Mouse (Mus musculus) CH12.LX (cell line): ENCODE data around the gene Lcn6. TPM values are rescaled to one million over a fixed set of nuclear protein-coding genes. Genes with fewer than 3 reads are reported as not detected.

Experiments used
- DNase-seq: peaks from one replicate; pipeline ENCODE4 v3.0.0-alpha.2; 2013; ENCODE audit errors: extremely low read depth
- H3K27ac ChIP-seq: 2 replicates; pipeline ENCODE4 v1.5.1; 2012; ENCODE audit warnings: low read depth, mild to moderate bottlenecking, control low read depth, moderate library complexity; ENCODE audit not compliant: insufficient read depth
- H3K27me3 ChIP-seq: replicated peaks from 2 replicates; pipeline ENCODE3; 2012; ENCODE audit warnings: inconsistent platforms
- H3K36me3 ChIP-seq, 2 experiments: replicated peaks in 1 of 2; 2 replicates each; pipeline versions ENCODE3 to v1.6.1; 2012; ENCODE audit warnings: inconsistent platforms in 1 of 2, low read length in 1 of 2, mild to moderate bottlenecking in 1 of 2, mixed read lengths in 1 of 2, moderate library complexity in 1 of 2; ENCODE audit not compliant: control insufficient read depth in 1 of 2, insufficient read depth in 1 of 2
- H3K4me1 ChIP-seq, 2 experiments: 2 replicates each; pipeline ENCODE4 v1.6.1; 2012; ENCODE audit warnings: inconsistent platforms in 1 of 2, moderate library complexity in 1 of 2; ENCODE audit not compliant: insufficient read depth in 2 of 2, control insufficient read depth in 1 of 2
- H3K4me2 ChIP-seq: 2 replicates; pipeline ENCODE4 v1.6.1; 2012; ENCODE audit warnings: low read depth, mild to moderate bottlenecking, control low read depth; ENCODE audit not compliant: poor library complexity, insufficient read depth, severe bottlenecking
- H3K4me3 ChIP-seq, 3 experiments: fragments of 150-350 bp in 1 of 3; sonication (generic) in 1 of 3; replicated peaks in 1 of 3; 2 replicates each; pipeline versions ENCODE3 to v1.5.1; 2011 to 2012; ENCODE audit warnings: low read depth in 2 of 3, low read length in 2 of 3, mild to moderate bottlenecking in 2 of 3, moderate library complexity in 2 of 3, control low read depth in 1 of 3, improper control_type of control experiment in 1 of 3, inconsistent platforms in 1 of 3, mixed read lengths in 1 of 3; ENCODE audit not compliant: poor library complexity in 1 of 3
- H3K79me2 ChIP-seq: replicated peaks from 2 replicates; pipeline ENCODE4 v1.6.1; 2012; ENCODE audit warnings: mild to moderate bottlenecking, moderate library complexity; ENCODE audit not compliant: control insufficient read depth, poor library complexity, insufficient read depth, severe bottlenecking; ENCODE audit errors: extremely low read depth
- H3K9ac ChIP-seq: 2 replicates; pipeline ENCODE4 v1.6.1; 2012; ENCODE audit warnings: low read depth, mild to moderate bottlenecking, control low read depth, moderate library complexity; ENCODE audit not compliant: insufficient read depth
- H3K9me3 ChIP-seq: replicated peaks from 2 replicates; pipeline ENCODE3; 2012; ENCODE audit warnings: low read length, inconsistent platforms, mixed read lengths
- BHLHE40 ChIP-seq: IDR thresholded peaks from 2 replicates; pipeline ENCODE4 v1.6.1; 2011; ENCODE audit warnings: mild to moderate bottlenecking, low read depth, low read length, improper control_type of control experiment
- CHD1 ChIP-seq: IDR thresholded peaks from 2 replicates; pipeline ENCODE4 v1.6.1; 2012; ENCODE audit warnings: low read depth, low read length, improper control_type of control experiment, inconsistent platforms
- CHD2 ChIP-seq: IDR thresholded peaks from 2 replicates; pipeline ENCODE4 v1.6.1; 2011; ENCODE audit warnings: low read length, improper control_type of control experiment
- CTCF ChIP-seq, 2 experiments: IDR thresholded peaks in 1 of 2; conservative IDR thresholded peaks in 1 of 2; 2 replicates each; pipeline ENCODE4 v1.5.1; 2011 to 2012; ENCODE audit warnings: low read depth in 2 of 2, low read length in 2 of 2, improper control_type of control experiment in 1 of 2, inconsistent platforms in 1 of 2, mild to moderate bottlenecking in 1 of 2, moderate library complexity in 1 of 2
- ELF1 ChIP-seq: IDR thresholded peaks from 2 replicates; pipeline ENCODE4 v1.6.1; 2014; ENCODE audit warnings: low read depth, mild to moderate bottlenecking, inconsistent platforms, low read length, improper control_type of control experiment
- ETS1 ChIP-seq: conservative IDR thresholded peaks from 2 replicates; pipeline ENCODE4 v1.6.1; 2012; ENCODE audit warnings: low read depth, mild to moderate bottlenecking, inconsistent platforms, low read length, improper control_type of control experiment, moderate library complexity
- HCFC1 ChIP-seq: IDR thresholded peaks from 2 replicates; pipeline ENCODE4 v1.6.1; 2012; ENCODE audit warnings: low read depth, mild to moderate bottlenecking, inconsistent platforms, low read length, improper control_type of control experiment
- IRF4 ChIP-seq: IDR thresholded peaks from 2 replicates; pipeline ENCODE4 v1.6.1; 2014; ENCODE audit warnings: low read depth, mild to moderate bottlenecking, inconsistent platforms, low read length, improper control_type of control experiment
- JUN ChIP-seq: IDR thresholded peaks from 2 replicates; pipeline ENCODE4 v1.6.1; 2011; ENCODE audit warnings: low read depth, mild to moderate bottlenecking, low read length, improper control_type of control experiment, moderate library complexity; ENCODE audit not compliant: insufficient read depth
- JUND ChIP-seq: conservative IDR thresholded peaks from 2 replicates; pipeline ENCODE4 v1.6.1; 2011; ENCODE audit warnings: low read depth, low read length, improper control_type of control experiment
- KAT2A ChIP-seq: IDR thresholded peaks from 2 replicates; pipeline ENCODE4 v1.6.1; 2012; ENCODE audit warnings: low read length, improper control_type of control experiment, inconsistent platforms; ENCODE audit not compliant: insufficient replicate concordance
- MAX ChIP-seq: IDR thresholded peaks from 2 replicates; pipeline ENCODE4 v1.6.1; 2011; ENCODE audit warnings: low read length, improper control_type of control experiment
- MAZ ChIP-seq: IDR thresholded peaks from 2 replicates; pipeline ENCODE4 v1.6.1; 2012; ENCODE audit warnings: low read depth, mild to moderate bottlenecking, inconsistent platforms, low read length, improper control_type of control experiment, moderate library complexity
- MEF2A ChIP-seq: IDR thresholded peaks from 2 replicates; pipeline ENCODE4 v1.6.1; 2014; ENCODE audit warnings: low read depth, mild to moderate bottlenecking, inconsistent platforms, low read length, improper control_type of control experiment, borderline replicate concordance
- MXI1 ChIP-seq: IDR thresholded peaks from 2 replicates; pipeline ENCODE4 v1.6.1; 2011; ENCODE audit warnings: mild to moderate bottlenecking, low read depth, low read length, improper control_type of control experiment
- MYC ChIP-seq: IDR thresholded peaks from 2 replicates; pipeline ENCODE4 v1.6.1; 2011; ENCODE audit warnings: low read depth, mild to moderate bottlenecking, improper control_type of control experiment, low read length
- NELFE ChIP-seq: IDR thresholded peaks from 2 replicates; pipeline ENCODE4 v1.6.1; 2011; ENCODE audit warnings: low read depth, low read length, improper control_type of control experiment
- NRF1 ChIP-seq: IDR thresholded peaks from 2 replicates; pipeline ENCODE4 v1.6.1; 2014; ENCODE audit warnings: low read depth, mild to moderate bottlenecking, inconsistent platforms, low read length, improper control_type of control experiment, moderate library complexity
- PAX5 ChIP-seq: IDR thresholded peaks from 2 replicates; pipeline ENCODE4 v1.6.1; 2012; ENCODE audit warnings: low read length, inconsistent platforms, mixed read lengths
- POLR2A ChIP-seq: IDR thresholded peaks from 2 replicates; pipeline ENCODE4 v1.6.1; 2011; ENCODE audit warnings: low read depth, mild to moderate bottlenecking, improper control_type of control experiment, low read length
- RAD21 ChIP-seq: IDR thresholded peaks from 2 replicates; pipeline ENCODE4 v1.6.1; 2011; ENCODE audit warnings: low read depth, mild to moderate bottlenecking, low read length, improper control_type of control experiment, moderate library complexity
- RCOR1 ChIP-seq: conservative IDR thresholded peaks from 2 replicates; pipeline ENCODE4 v1.6.1; 2012; ENCODE audit warnings: low read depth, mild to moderate bottlenecking, inconsistent platforms, low read length, improper control_type of control experiment
- SMC3 ChIP-seq: IDR thresholded peaks from 2 replicates; pipeline ENCODE4 v1.6.1; 2011; ENCODE audit warnings: low read depth, low read length, improper control_type of control experiment
- TBP ChIP-seq: conservative IDR thresholded peaks from 2 replicates; pipeline ENCODE4 v1.6.1; 2011; ENCODE audit warnings: low read depth, low read length, improper control_type of control experiment
- TCF12 ChIP-seq: IDR thresholded peaks from 2 replicates; pipeline ENCODE4 v1.6.1; 2014; ENCODE audit warnings: low read depth, mild to moderate bottlenecking, inconsistent platforms, low read length, improper control_type of control experiment
- USF1 ChIP-seq: IDR thresholded peaks from 2 replicates; pipeline ENCODE4 v1.6.1; 2014; ENCODE audit warnings: low read depth, mild to moderate bottlenecking, inconsistent platforms, low read length, improper control_type of control experiment
- USF2 ChIP-seq: conservative IDR thresholded peaks from 2 replicates; pipeline ENCODE4 v1.6.1; 2011; ENCODE audit warnings: low read depth, low read length, improper control_type of control experiment
- ZC3H11A ChIP-seq: IDR thresholded peaks from 2 replicates; pipeline ENCODE4 v1.6.1; 2012; ENCODE audit warnings: low read depth, mild to moderate bottlenecking, inconsistent platforms, low read length, improper control_type of control experiment
- ZKSCAN1 ChIP-seq: IDR thresholded peaks from 2 replicates; pipeline ENCODE4 v1.6.1; 2012; ENCODE audit warnings: low read depth, inconsistent platforms, low read length, improper control_type of control experiment, borderline replicate concordance
- dilution Hi-C: fragments of 300-500 bp; cut with MboI; formaldehyde crosslinking; loops from 2 replicates; pipeline ENCODE4 v1.14.3; 2020; ENCODE audit warnings: low sequenced_read_pairs; ENCODE audit not compliant: extremely low pct_unique_long_range_greater_than_20kb, extremely low pct_ligation_motif_present
- in situ Hi-C: fragments of 300-500 bp; cut with MboI; formaldehyde crosslinking; loops from 3 replicates; pipeline ENCODE4 v1.14.3; 2019; ENCODE audit warnings: low sequenced_read_pairs, low pct_ligation_motif_present, low pct_unique_long_range_greater_than_20kb, mixed read lengths
- polyA plus RNA-seq: library from polyadenylated mRNA; unstranded; fragments of >175 nt; gene quantifications from 2 replicates; pipeline ENCODE4 v1.2.1, GENCODE M21; 2012; ENCODE audit warnings: low read depth; ENCODE audit not compliant: insufficient read length
- total RNA-seq, 2 experiments: library from RNA; depleted of rRNA; stranded (reverse); fragments of 300-350 nt in 1 of 2; fragments of >200 nt in 1 of 2; gene quantifications; 2 replicates each; pipeline ENCODE4 v1.2.3; 2012 to 2014

Gene Lcn6
- total and polyA plus RNA-seq, 3 experiments: not detected

DNA sequence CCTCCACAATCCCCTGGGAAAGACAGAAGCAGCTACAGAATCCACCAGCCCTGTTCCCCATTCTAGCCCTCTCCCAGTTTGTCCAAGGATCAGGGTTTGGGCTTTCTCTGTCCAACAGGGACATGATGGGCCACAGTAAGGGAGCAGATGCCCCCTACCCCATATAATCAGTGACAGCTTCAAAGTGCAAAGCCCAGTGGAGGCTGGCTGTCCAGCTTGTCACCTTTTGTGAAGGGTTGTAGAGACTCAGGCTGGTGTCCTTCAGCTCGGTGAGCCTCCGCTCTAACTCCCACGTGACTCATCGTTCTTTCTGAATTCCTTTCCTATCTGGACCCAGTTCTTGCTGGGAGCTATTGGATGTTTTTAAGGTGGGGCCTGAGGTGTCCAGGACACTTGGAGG lies 27.1 kb downstream of the Lcn6 start:
- Histone ChIP-seq H3K9ac (no peak overlapping the region), H3K36me3 (peaks cover 0 to 5% of the 10 kb centered on the region in 2 experiments), H3K4me3 (no peak overlapping the region), H3K27ac (no peak overlapping the region), H3K9me3 (no peaks in the 10 kb centered on the region), H3K79me2 (no peaks in the 10 kb centered on the region)
- dilution Hi-C loops: no loop called here
- DNase-seq: no peak
- TF ChIP-seq KAT2A (no peak), JUN (no peak), MXI1 (no peak), USF2 (no peak), CHD1 (no peak), ZKSCAN1 (no peak), NRF1 (no peak), SMC3 (no peak), IRF4 (no peak), MEF2A (no peak)
- TF ChIP-seq, all 38 proteins: peak for 0
- in situ Hi-C loops: no loop called here
- no peak overlapping the region for H3K4me2 ChIP-seq
- peaks cover under 1 to 27% of the 10 kb centered on the region in 2 experiments; a peak in 2 of 4 replicates for H3K4me1 ChIP-seq
- H3K27me3 ChIP-seq: peaks cover 17% of the 10 kb centered on the region

- in situ Hi-C loops (no loop called here), dilution Hi-C loops (no loop called here)
- peak; percentile 83 for DNase-seq
- Histone ChIP-seq H3K27me3 (peaks cover 17% of the 10 kb centered on the region), H3K79me2 (no peaks in the 10 kb centered on the region), H3K36me3 (peaks cover 0 to 9% of the 10 kb centered on the region in 2 experiments), H3K4me1 (peaks cover 0 to 12% of the 10 kb centered on the region in 2 experiments; a peak in 2 of 4 replicates), H3K27ac (no peak within 1 kb of the TSS), H3K9ac (peak within 1 kb of the TSS; percentile 41), H3K4me3 (peak within 1 kb of the TSS; percentile 59 to 83 (median 72)), H3K9me3 (no peaks in the 10 kb centered on the region), H3K4me2 (peak within 1 kb of the TSS; percentile 75)
- no peak for TF ChIP-seq MAZ
- peak in 1 of 2 experiments; percentile 63; a peak in 2 of 4 replicates for TF ChIP-seq CTCF (conservative IDR thresholded peaks at IDR 0.05 in 1 of 2, IDR thresholded peaks at IDR 0.05 in 1 of 2; ENCODE audit: low read depth in 2 of 2, low read length in 2 of 2)
- TF ChIP-seq BHLHE40: peak; percentile 47; the same call in 1 of the 2 replicates
- TF ChIP-seq USF1: no peak
- TF ChIP-seq CHD1: no peak; the same call in 1 of the 2 replicates
- no peak for TF ChIP-seq ZC3H11A
- TF ChIP-seq NRF1: peak; percentile 48
- no peak for TF ChIP-seq PAX5
- no peak for TF ChIP-seq ETS1
- peak; percentile 46 for TF ChIP-seq NELFE
- no peak for TF ChIP-seq SMC3
- TF ChIP-seq KAT2A: no peak
- TF ChIP-seq TCF12: peak; percentile 19; the same call in 1 of the 2 replicates
- TF ChIP-seq MXI1: peak; percentile 49; the same call in 1 of the 2 replicates
- TF ChIP-seq RCOR1: no peak
- peak; percentile 58 for TF ChIP-seq POLR2A
- peak; percentile 61 for TF ChIP-seq ELF1
- TF ChIP-seq TBP: 0 out of 2 replicates have a peak, but pooled peaks have one; percentile 64
- peak; percentile 38; the same call in 1 of the 2 replicates for TF ChIP-seq CHD2
- peak; percentile 73 for TF ChIP-seq HCFC1
- TF ChIP-seq JUND: no peak
- no peak for TF ChIP-seq ZKSCAN1
- TF ChIP-seq MYC: no peak
- TF ChIP-seq RAD21: no peak
- TF ChIP-seq MAX: 0 out of 2 replicates have a peak, but pooled peaks have one; percentile 16
Observed at GRCm38 (mm10) chr2:25706643-25707481, 30.3 kb downstream of the Lcn6 start, which contains the start of gene Bmyc. Gene Bmyc (plus strand): TSS chr2:25706739.
